Mouse (Mus musculus) myocyte (in vitro differentiated cells): ENCODE results near the gene Trpm1. TPM values are rescaled to one million over a fixed set of nuclear protein-coding genes. Genes with fewer than 3 reads are reported as not detected.
A peak's percentile ranks its signal among the peaks of the same experiment; 100 is the strongest.

ENCODE experiments used
- H3K27me3 ChIP-seq: one replicate; pipeline ENCODE4 v1.6.1; 2011; ENCODE audit not compliant: control insufficient read depth, insufficient read depth, insufficient read length
- H3K36me3 ChIP-seq: one replicate; pipeline ENCODE4 v1.6.1; 2011; ENCODE audit not compliant: control insufficient read depth, insufficient read depth
- H3K4me2 ChIP-seq: one replicate; pipeline ENCODE4 v1.6.1; 2011; ENCODE audit warnings: low read depth, control low read depth
- H3K4me3 ChIP-seq: one replicate; pipeline ENCODE4 v1.5.1; 2011; ENCODE audit warnings: mild to moderate bottlenecking, control low read depth, moderate library complexity
- H3K79me2 ChIP-seq: one replicate; pipeline ENCODE4 v1.6.1; 2011; ENCODE audit not compliant: control insufficient read depth, insufficient read depth
- H3ac ChIP-seq: one replicate; pipeline ENCODE4 v1.6.1; 2011; ENCODE audit not compliant: control insufficient read depth, insufficient read length
- CEBPB ChIP-seq: IDR thresholded peaks from 2 replicates; pipeline ENCODE4 v1.6.1; 2011; ENCODE audit warnings: mild to moderate bottlenecking, moderate library complexity; ENCODE audit not compliant: poor library complexity, insufficient read depth, severe bottlenecking
- E2F4 ChIP-seq: IDR thresholded peaks from one replicate; pipeline ENCODE4 v1.6.1; 2011; ENCODE audit warnings: mild to moderate bottlenecking, control low read depth, moderate library complexity; ENCODE audit not compliant: insufficient read depth
- MAX ChIP-seq: IDR thresholded peaks from one replicate; pipeline ENCODE4 v1.6.1; 2011; ENCODE audit warnings: low read depth, mild to moderate bottlenecking, control low read depth
- MYOD1 ChIP-seq, 3 experiments: IDR thresholded peaks; one replicate each; pipeline ENCODE4 v1.6.1; 2011; ENCODE audit warnings: control low read depth in 2 of 3, low read depth in 2 of 3, mild to moderate bottlenecking in 2 of 3, moderate library complexity in 1 of 3; ENCODE audit not compliant: insufficient read length in 2 of 3, control insufficient read depth in 1 of 3
- MYOG ChIP-seq, 3 experiments: IDR thresholded peaks; one replicate each; pipeline ENCODE4 v1.6.1; 2011; ENCODE audit warnings: control low read depth in 2 of 3, low read depth in 2 of 3, mild to moderate bottlenecking in 2 of 3; ENCODE audit not compliant: insufficient read length in 2 of 3, control insufficient read depth in 1 of 3, insufficient read depth in 1 of 3
- POLR2A ChIP-seq: IDR thresholded peaks from one replicate; pipeline ENCODE4 v1.6.1; 2011; ENCODE audit warnings: low read depth, mild to moderate bottlenecking, control low read depth, moderate library complexity; ENCODE audit not compliant: insufficient read length
- POLR2AphosphoS2 ChIP-seq: IDR thresholded peaks from one replicate; pipeline ENCODE4 v1.6.1; 2011; ENCODE audit warnings: low read depth, control low read depth; ENCODE audit not compliant: insufficient read length
- REST ChIP-seq: IDR thresholded peaks from one replicate; pipeline ENCODE4 v1.6.1; 2011; ENCODE audit warnings: mild to moderate bottlenecking, control low read depth, moderate library complexity; ENCODE audit not compliant: insufficient read depth, insufficient read length
- SRF ChIP-seq: IDR thresholded peaks from one replicate; pipeline ENCODE4 v1.6.1; 2011; ENCODE audit warnings: low read depth; ENCODE audit not compliant: control insufficient read depth, insufficient read length
- TCF12 ChIP-seq: IDR thresholded peaks from one replicate; pipeline ENCODE4 v1.6.1; 2011; ENCODE audit warnings: mild to moderate bottlenecking, control low read depth; ENCODE audit not compliant: poor library complexity, insufficient read depth, severe bottlenecking
- TCF3 ChIP-seq: IDR thresholded peaks from one replicate; pipeline ENCODE4 v1.6.1; 2011; ENCODE audit warnings: low read depth, control low read depth; ENCODE audit not compliant: insufficient read length
- USF1 ChIP-seq: IDR thresholded peaks from one replicate; pipeline ENCODE4 v1.6.1; 2011; ENCODE audit warnings: low read depth, mild to moderate bottlenecking, control low read depth, moderate library complexity
- polyA plus RNA-seq: library from polyadenylated mRNA; unstranded; fragments of >200 nt; fragmentation: generic; extraction: Trizol; gene quantifications from one replicate; pipeline ENCODE4 v1.2.1, GENCODE M21; 2012; ENCODE audit warnings: missing spikeins

The Trpm1 gene
- polyA plus RNA-seq, 1 experiment = 0.17 TPM

DNA sequence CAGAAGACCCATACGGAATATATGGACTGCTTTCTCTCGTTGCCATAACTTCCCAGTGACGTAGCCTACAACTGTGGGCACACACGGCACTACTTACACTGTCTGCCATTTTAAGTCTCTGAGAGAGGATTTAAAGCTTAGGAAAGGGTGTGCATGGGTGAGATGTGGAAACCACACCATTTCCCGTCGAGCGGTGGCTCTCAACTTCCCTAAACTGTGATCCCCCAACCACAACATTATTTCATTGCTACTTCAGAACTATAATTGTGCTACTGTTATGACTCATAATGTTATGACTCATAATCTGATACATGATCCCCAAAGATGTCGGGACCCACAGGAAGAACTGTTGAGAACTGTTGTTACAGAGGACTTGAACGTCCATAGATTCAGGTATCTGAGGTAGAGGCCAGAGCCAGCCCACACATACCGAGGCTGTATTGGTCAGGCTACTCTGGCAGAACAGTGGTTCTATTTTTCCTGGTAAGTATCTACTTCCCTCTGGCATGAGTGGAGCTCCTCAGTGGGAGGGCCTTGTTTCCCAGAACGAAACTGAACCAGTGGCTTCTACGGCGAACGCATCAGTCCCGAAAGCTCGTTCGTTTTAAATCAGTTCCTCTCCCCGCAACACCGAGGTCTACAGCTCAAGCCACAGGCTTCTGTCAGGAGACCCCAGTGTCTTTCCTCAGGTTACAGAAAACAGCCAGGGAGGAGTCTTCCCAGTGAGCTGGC lies 12.2 kb upstream of the Trpm1 start:
- Histone ChIP-seq H3K4me2 (peak overlapping the region; percentile 28), H3K4me3 (no peak overlapping the region), H3K27me3 (no peaks in the 10 kb centered on the region), H3ac (no peak overlapping the region), H3K79me2 (no peaks in the 10 kb centered on the region), H3K36me3 (no peaks in the 10 kb centered on the region)
- TF ChIP-seq TCF3 = no peak
- TF ChIP-seq SRF = no peak
- no peak for TF ChIP-seq MAX
- TF ChIP-seq USF1 = no peak

DNA sequence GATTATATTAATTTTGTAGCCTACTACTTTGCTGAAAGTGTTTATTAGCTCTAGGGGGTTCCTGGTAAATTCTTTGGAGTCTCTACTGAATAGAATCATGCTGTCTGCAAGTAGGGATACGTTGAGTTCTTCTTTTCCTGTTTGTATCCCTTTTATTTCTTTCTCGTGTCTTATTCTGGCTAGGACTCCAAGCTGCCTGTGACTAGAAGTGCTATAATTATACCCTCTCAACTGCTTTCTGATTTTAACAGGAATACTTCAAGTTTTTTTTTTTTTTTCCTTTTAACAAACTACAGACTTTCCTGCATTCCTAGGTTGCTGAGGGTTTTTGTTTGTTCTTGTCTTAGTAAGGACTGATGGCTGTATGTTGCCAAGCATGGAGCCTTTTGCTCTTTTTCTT lies 4.3 kb upstream of the Trpm1 start:
- no peak overlapping the region for H3ac ChIP-seq
- H3K36me3 ChIP-seq = no peaks in the 10 kb centered on the region
- no peak overlapping the region for H3K4me3 ChIP-seq
- TF ChIP-seq POLR2A (no peak), MAX (no peak), CEBPB (no peak), POLR2AphosphoS2 (no peak), MYOG (IDR thresholded peaks at IDR 0.05; ENCODE audit: control insufficient read depth in 1 of 3, insufficient read depth in 1 of 3, insufficient read length in 2 of 3, low read depth in 2 of 3) (no peak), MYOD1 (IDR thresholded peaks at IDR 0.05; ENCODE audit: control insufficient read depth in 1 of 3, insufficient read length in 2 of 3, low read depth in 2 of 3) (no peak), TCF3 (no peak)
- no peak overlapping the region for H3K4me2 ChIP-seq
- no peaks in the 10 kb centered on the region for H3K79me2 ChIP-seq
- no peaks in the 10 kb centered on the region for H3K27me3 ChIP-seq

DNA sequence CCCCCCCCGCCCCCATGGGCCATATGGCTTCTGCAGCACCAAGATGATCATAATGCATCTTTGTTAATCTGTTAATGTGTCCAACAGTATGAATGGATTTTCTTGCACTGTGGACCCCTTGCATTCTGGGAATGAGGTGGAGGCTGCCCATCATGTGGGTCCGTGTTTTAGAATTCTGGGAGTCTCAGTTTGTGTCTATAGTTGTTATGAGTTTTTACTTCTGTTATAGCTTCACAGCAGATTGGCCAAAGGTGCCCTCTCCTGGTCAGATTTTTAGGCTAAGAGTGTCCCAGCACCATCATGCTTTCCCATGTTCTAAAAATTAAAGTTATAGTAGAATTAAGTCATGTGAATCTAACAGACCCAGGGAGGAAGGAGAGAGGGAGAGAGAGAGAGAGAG lies 3.9 kb upstream of the Trpm1 start:
- Histone ChIP-seq H3K79me2 (no peaks in the 10 kb centered on the region), H3K36me3 (no peaks in the 10 kb centered on the region), H3K27me3 (no peaks in the 10 kb centered on the region), H3K4me3 (no peak overlapping the region), H3K4me2 (no peak overlapping the region), H3ac (no peak overlapping the region)
- no peak for TF ChIP-seq POLR2A
- no peak for TF ChIP-seq SRF
- no peak for TF ChIP-seq REST
- TF ChIP-seq POLR2AphosphoS2 = no peak
- no peak for TF ChIP-seq MYOG (IDR thresholded peaks at IDR 0.05; ENCODE audit: control insufficient read depth in 1 of 3, insufficient read depth in 1 of 3, insufficient read length in 2 of 3, low read depth in 2 of 3)
- no peak for TF ChIP-seq USF1
- no peak for TF ChIP-seq TCF3
- no peak for TF ChIP-seq TCF12
- no peak for TF ChIP-seq MAX
- no peak for TF ChIP-seq CEBPB
- TF ChIP-seq MYOD1 (IDR thresholded peaks at IDR 0.05; ENCODE audit: control insufficient read depth in 1 of 3, insufficient read length in 2 of 3, low read depth in 2 of 3) = no peak
- TF ChIP-seq E2F4 = no peak

DNA sequence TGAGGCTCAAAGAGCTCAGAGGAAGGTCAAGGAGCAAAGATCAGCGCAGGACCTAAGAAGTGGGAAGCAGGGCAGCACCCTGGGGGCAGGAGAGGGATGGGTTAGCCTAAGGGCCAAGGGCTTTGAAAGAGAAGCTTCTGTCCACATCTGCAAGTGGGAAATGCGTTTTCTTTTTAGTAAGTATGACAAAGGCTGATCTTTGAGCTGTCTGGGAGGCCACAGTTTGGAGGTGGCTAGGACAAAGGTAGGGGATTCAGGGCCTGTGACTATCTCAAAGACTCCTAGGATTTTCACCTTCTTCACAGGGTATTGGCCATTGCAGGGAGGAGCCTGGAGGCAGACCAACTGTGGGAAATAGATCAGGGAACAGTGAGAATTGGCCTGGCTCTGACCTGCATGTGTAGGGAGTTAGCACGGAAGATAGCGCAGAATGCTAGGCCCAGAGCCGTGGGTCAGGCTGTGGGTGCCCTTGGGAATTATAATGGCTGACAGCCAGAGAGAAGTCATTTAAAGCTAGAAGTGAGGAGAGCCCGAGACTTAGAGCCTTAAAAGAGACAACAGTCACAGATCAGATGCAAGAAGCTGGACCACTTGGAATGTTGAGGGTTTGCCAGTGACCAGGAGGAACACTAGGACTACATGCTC lies 3.1 kb upstream of the Trpm1 start:
- H3K36me3 ChIP-seq = no peaks in the 10 kb centered on the region
- no peak overlapping the region for H3K4me2 ChIP-seq
- no peaks in the 10 kb centered on the region for H3K79me2 ChIP-seq
- H3ac ChIP-seq = no peak overlapping the region
- no peaks in the 10 kb centered on the region for H3K27me3 ChIP-seq
- TF ChIP-seq E2F4 (no peak), MYOD1 (IDR thresholded peaks at IDR 0.05; ENCODE audit: control insufficient read depth in 1 of 3, insufficient read length in 2 of 3, low read depth in 2 of 3) (no peak), POLR2AphosphoS2 (no peak), MAX (no peak), TCF12 (no peak), TCF3 (no peak), SRF (no peak), USF1 (no peak), REST (no peak), CEBPB (no peak), POLR2A (no peak), MYOG (IDR thresholded peaks at IDR 0.05; ENCODE audit: control insufficient read depth in 1 of 3, insufficient read depth in 1 of 3, insufficient read length in 2 of 3, low read depth in 2 of 3) (no peak)
- H3K4me3 ChIP-seq = no peak overlapping the region

DNA sequence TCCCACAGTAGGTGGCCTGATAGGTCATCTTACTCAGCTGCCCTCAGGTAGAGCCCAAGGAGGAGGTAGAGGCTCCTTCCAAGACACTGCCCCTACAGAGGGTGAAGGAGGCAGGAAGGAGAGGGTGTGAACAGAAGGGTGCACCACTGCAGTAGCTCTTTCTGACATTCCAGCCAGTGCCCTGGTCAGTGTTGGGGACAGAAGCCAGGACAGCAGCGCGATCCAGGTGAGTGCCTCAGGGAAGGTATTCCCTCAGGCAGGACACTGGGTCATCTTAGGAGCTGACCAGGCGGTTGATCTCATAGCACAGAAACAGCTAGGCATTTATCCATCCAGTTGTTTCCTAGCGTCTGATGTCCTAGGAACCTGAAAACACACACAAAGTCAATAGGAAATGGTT lies 1.6 kb downstream of the Trpm1 start:
- no peaks in the 10 kb centered on the region for H3K79me2 ChIP-seq
- no peaks in the 10 kb centered on the region for H3K36me3 ChIP-seq
- no peak overlapping the region for H3K4me3 ChIP-seq
- TF ChIP-seq REST (no peak), MAX (no peak), POLR2A (no peak), SRF (no peak), MYOG (IDR thresholded peaks at IDR 0.05; ENCODE audit: control insufficient read depth in 1 of 3, insufficient read depth in 1 of 3, insufficient read length in 2 of 3, low read depth in 2 of 3) (no peak), CEBPB (no peak), USF1 (no peak), TCF3 (no peak), MYOD1 (IDR thresholded peaks at IDR 0.05; ENCODE audit: control insufficient read depth in 1 of 3, insufficient read length in 2 of 3, low read depth in 2 of 3) (no peak), E2F4 (no peak), POLR2AphosphoS2 (no peak), TCF12 (no peak)
- H3ac ChIP-seq = no peak overlapping the region
- H3K4me2 ChIP-seq = peak overlapping the region; percentile 47
- no peaks in the 10 kb centered on the region for H3K27me3 ChIP-seq
